Mouse (Mus musculus): ENCODE results near the gene Padi3.

GRCm38 (mm10) chr4:140774025-140774800 is 36.2 kb downstream of the Padi3 start, which contains the start of gene Padi4:
- no peak for TF ChIP-seq MYOD1 (IDR thresholded peaks at IDR 0.05; ENCODE audit: control insufficient read depth in 1 of 3, insufficient read length in 2 of 3, low read depth in 2 of 3)
- TF ChIP-seq POLR2AphosphoS2 (IDR thresholded peaks at IDR 0.05; ENCODE audit: insufficient read length, low read depth) = no peak
- no peak for TF ChIP-seq E2F4 (IDR thresholded peaks at IDR 0.05; ENCODE audit: insufficient read depth)
- no peak for TF ChIP-seq POLR2A (IDR thresholded peaks at IDR 0.05; ENCODE audit: insufficient read length, low read depth)
- TF ChIP-seq MAX (IDR thresholded peaks at IDR 0.05; ENCODE audit: low read depth) = no peak
